Mouse (Mus musculus) spleen, adult 18-20 months (tissue): ENCODE data around the gene Hba-a2.
"Not testable (repeated sequence)": the region's sequence is repeated elsewhere in the genome, so short reads cannot be mapped to it uniquely, and the experiment has no call there.

Experiments used
- DNase-seq, 2 experiments: peaks; one replicate each; pipeline ENCODE4 v3.0.0; 2022; ENCODE audit warnings: mixed read lengths in 2 of 2

The Hba-a2 gene

DNA sequence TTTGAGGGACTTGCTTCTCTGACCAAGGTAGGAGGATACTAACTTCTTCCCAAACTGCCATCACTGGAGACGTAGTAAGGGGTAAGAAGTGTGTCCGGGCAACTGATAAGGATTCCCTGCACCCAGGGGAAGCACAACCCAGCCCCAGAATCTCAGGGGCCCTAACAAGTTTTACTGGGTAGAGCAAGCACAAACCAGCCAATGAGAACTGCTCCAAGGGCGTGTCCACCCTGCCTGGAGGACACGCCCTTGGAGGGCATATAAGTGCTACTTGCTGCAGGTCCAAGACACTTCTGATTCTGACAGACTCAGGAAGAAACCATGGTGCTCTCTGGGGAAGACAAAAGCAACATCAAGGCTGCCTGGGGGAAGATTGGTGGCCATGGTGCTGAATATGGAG, at the start of gene Hba-a2:
TSS of gene Hba-a2 (plus strand) at position 287 of the 400 bp plus-strand sequence.
- DNase-seq: not testable (repeated sequence)

DNA sequence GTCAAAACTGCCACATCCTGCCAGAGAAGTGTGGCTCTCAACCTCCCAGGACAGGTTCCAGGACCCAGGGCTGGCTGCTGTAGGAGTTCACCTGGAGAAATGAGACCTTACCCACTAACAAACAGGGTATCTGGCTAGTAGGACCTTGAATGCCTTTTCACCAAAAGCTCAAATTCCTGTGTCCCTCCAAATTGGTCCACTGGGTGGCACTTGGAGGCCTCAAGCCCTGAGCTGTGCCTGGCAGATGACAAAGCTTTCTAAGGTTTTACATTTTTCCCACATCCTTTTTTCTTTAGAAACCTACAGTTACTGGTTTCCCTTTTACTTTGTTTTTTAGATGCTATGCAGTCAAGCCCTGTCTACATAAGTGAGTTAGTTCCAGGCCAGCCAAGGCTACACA, 49.2 kb upstream of the Hba-a2 start:
- no peak for DNase-seq

DNA sequence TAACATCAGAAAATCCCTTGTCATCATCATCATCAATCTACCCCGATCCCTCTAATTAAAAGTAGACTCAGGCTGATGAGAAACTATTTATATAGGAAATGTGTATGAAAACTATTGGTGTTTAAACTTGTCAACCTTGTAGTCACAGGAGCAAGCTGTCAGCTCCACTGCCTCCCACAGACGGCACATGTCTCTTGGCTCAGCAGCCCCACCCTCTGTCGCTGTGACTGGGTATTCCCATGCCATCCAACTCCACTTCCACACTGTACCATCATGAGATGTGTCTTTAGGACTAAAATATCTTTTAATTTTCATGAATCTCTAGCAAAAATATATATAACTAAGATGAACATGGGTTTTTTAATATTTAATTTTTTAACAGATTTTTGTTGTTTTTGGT, 47.9 kb upstream of the Hba-a2 start:
- no peak for DNase-seq

DNA sequence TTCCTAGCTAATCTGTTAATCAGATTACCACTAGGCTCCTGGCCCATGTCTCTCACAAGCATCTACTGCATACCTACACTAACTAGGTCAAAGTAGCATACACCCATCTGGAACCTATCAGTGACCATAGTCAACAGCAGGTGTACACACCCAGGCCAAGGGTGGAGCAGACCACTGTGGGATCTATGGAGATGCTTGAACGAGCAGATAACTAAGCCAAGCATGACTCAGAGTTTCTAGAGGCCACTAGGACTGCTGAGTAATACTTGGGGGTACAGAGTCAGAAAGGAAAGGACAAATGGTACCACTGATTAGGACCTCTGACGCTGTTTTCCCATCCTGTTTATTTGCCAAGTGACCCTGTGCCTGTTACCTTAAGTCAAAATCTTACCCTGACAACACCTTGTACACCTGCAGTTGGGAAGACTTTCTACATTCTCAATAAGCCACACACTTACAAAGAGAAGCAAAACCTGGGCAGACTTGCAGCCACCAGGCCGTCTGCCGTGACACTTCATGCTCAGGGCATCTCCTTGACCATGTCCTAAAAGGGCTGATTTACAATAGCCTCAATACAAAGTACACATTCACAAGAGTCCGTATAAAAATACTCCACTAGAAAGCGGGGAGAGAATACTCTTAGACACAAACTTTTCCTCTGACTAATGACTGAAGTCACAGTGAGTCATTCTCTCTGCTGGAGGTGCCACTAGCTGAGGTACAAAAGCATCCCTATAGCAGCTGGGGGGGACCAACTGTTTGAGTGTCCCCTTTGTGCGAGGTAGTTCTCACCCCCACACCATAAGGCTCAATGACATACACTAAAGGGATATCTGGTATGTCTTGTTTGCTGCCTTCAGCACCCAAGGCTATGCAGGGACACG, 45.2 kb upstream of the Hba-a2 start:
- DNase-seq: no peak

DNA sequence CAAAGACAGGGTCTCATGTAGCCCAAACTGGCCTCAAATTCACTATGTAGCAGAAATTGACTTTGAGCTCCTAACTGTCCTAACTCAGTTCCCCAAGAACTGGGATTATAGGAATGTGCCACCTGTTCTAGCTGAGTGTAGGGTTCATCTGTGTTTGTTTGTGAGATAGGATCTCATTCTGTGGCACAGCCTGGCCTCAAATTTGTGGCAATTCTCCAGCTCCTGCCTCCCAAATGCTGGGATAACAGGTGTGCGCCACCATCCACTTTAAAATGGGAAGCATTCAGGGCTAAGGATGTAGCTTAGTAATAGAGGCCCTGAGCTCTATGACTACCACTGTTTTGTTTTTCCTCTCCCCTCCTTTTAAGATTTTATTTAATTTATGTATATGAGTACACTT, 43.2 kb upstream of the Hba-a2 start:
- DNase-seq: no peak

DNA sequence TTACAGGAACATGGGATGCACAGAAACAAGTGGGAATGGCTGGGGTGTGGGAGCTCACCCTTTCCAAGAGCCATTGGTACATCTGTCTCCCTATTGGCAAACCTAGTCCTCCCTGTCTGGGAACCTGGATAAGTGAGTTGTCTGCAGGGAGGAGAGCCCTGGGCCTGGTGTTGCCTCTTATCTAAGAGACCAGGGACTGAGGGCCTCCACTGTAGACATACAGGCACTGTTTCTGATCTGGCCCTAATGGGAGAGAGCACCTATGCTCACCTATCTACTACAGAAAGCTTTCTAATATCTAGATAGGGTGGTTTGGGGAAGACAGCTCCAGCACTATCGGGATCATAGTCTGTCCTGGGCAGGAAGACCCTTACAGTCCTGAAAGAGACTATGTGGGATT, 40.1 kb upstream of the Hba-a2 start:
- DNase-seq: no peak

DNA sequence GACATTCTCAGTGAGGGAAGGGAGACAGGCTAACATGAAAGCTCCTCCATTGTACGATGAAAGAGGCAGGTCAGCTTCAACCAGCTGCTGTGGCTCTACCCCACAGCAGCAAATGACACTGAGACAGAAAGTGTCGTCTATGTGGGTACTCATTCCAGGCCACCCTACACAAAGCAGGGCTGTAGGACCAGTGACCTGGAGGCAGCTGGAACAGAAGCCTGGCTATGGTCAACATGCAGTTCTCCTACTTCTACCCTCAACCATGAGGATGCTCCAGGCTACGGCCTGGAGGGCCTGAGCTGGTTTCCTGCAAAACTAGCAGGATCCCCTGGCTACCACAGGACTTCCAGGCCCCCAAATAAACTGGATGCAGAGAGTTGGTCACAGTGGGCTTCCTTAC, 39.7 kb upstream of the Hba-a2 start:
- no peak for DNase-seq

DNA sequence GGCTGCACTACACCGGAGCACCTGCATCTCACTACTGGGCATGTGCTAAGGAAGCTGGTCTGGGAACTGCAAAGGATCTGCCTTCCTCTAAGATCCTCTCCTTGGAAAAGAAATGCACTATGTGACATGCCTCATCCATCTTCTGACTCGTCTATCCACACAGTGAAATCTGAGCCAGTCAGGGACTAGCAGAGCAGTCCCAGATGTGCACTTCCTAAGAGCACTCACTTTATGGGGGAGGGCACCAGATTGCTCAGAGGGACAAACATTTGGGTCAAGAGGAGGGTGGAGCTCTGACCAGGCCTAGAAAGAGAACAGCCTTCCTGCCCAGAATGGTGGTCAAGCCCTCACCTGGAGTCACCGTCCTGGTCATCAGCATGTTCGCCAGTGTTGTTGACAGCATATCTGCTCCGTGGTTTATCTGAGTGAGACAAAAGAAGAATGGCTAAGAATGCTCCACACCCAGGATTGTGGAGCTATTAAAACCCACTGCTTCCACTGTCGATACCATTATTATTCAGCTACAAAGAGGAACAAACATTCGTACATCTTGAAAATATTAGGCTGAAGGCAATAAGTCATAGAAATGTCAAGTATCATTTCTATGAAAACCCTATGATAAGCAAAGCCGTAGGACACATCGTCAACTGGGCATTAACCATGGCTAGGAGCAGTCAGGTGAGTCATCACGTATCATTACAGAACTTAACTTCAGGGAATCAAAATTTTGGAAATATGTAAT, 33.4 kb upstream of the Hba-a2 start:
- no peak for DNase-seq

DNA sequence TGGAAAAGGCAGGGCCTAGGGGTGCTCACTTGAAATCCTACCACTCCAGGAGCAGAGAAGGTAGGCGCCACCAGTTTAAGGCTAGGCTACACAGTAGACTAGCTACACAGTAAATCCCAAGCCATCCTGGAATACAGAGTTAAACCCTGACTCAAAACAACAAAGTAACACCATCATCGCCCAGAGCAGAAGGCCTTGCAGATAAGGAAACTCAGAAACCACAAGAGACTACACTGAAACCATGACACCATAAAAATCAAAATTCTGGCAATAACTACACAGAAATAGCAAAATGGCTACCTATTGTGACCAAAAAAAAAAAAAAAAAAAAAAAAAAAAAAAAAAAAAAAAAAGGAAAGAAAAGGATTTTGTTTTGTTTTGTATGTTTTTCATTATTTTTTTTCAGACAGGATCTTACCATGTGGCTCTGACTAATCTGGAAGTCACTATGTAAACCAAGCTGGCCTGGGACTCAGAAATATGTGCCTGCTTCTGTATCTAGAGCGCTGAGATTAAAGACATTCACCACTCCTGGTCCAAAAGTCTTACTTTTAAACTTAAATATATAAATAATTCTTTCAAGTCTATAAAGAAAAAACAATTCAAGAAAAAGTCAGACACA, 31.1 kb upstream of the Hba-a2 start:
- DNase-seq: no peak

DNA sequence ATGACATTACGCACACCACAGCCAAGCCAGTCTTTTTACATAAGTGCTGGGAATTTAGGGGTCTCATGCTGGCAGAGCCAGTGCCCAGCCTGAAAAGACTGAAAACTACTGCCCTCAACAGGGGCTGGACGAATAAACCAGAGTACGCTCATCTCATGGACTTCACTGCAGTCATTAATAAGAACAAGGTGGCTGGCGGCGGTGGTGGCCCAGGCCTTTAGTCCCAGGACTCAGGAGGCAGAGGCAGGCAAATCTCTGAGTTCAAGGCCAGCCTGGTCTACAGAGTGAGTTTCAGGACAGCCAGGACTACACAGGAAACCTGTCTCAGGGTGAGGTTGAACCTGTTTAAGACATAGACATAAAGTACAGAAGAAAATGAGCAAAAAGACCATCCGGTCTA, 30.1 kb upstream of the Hba-a2 start:
- no peak for DNase-seq

DNA sequence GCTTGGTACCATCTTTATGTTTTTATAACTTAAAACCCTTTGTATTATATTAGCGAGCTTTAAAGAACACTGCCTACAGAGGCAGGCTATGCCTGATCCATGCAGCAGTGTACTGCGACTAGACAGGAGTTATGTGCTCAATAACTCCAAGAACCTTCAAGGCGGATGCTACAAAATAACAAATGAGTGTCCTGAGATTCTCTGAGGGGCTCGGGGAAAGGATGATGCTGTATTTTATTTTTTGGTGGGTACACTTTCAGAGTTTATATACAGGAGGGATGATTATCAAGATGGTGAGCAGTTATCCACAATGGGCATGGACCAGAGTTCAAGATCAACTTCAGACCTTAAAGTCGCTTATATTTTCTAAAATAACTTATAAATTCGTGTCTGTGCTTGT, 29.5 kb upstream of the Hba-a2 start:
- DNase-seq: no peak

DNA sequence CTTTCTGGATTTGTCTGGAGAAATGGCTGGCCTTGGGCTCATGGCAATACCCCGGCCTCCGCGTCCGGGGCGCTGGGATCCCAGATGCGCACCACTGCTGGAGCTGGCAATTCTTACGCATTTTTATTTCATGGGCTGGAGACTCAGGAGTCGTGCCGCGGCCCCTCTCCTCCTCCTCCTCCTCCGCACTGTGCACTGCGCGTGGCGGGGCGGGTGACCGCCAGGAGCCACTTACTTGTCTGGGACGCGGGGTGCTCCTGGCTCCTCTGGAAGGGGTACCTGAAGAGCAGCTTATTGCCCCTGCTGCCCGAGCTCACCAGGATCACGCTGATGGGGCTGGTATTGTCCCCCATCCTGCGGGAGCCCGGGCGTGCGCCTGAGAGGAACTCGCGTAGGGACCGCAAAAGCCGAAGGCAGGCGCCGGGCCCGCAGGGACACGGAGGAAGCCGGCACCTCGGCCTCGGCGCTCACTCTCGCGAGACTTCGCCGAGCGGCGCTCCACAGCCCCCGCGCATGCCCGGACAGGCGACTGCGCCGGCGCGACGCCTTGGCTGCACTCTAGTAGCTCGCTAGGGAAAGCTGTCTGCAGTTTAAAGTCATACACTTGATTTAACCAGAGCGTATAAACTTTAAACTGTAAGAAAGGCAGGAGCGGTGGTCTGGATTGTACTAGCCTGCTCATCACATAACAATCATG, 29.0 kb upstream of the Hba-a2 start, which contains the start of gene Nprl3:
TSS of gene Nprl3 (minus strand) at position 520 of the 697 bp plus-strand sequence.
- peak; percentile 92 to 93 for DNase-seq

DNA sequence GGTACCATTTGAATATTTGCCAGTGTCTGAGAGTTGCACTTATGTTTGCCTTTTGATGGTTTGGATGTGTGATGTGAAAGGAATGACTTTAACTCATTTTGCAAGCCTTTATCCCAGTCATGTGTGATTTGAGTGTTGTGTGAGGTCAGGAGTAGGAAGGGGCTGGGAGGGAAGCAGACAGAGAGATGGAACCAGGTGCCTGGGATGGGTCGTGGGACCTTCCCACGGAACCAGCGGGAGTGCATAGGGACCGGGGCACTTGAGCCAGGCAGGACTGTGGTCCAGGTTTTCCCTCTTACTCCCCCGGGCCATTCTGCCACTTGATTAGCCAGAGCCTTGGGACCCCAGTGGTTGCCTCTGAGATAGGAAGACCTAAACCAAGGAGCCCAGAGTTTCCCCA, 28.3 kb upstream of the Hba-a2 start:
- peak in 1 of 2 experiments; percentile 14 for DNase-seq

DNA sequence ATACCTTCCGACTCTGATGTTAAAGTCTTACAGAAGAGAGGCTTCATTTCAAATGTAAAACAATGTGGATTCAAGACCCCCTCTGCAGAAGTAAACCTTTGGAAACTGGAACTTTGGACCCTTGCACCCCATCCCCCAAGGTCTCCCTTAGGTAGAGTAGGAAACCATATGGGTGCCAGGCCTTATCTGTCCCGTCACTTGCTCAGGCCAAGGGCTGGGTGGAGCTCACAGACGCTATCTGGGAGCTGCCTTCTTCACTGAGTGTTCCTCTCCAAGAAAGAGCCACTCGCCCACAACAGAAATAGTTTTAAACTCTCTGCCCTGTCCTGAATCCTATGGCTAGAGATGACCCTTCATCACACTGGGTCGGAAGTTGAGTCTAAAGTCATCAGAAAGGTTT, 27.3 kb upstream of the Hba-a2 start:
- DNase-seq: no peak

DNA sequence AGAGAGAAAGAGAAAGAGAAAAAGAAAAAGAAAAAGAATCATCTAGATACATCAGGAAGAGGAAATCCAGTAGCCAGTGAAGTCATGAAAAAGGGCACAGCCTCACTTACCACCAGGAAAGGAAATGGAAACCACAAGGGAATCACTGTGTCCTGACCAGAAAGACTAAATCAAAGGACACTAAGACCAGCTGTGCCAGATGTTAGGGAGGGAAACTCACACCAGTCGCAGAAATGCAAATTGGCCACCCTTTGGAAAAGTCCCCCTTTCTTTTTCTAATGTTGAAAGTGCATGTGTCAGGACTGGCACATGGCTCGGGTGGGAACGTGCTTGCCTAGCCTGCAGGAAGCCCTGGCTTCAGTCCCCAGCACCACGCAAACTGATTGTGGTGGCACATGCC, 25.1 kb upstream of the Hba-a2 start:
- DNase-seq: no peak

DNA sequence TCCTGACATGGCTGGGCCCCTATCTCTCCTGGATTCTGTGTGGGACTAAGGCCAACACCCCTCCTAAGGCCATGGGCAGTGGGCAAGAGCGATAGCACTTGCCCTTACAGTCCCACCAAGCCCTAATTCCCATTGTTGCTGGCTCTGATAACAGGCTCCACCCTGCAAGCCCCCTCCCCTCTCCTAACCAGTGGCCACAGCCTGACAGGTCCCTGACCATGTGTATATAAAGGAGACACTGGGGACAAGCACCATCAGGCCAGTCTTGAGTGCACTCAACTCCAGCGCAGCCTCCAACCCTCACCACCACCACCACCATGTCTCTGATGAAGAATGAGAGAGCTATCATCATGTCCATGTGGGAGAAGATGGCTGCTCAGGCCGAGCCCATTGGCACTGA, 19.9 kb upstream of the Hba-a2 start, which contains the start of gene Hba-x:
TSS of gene Hba-x (plus strand) at position 54 of the 400 bp plus-strand sequence.
- no peak for DNase-seq

DNA sequence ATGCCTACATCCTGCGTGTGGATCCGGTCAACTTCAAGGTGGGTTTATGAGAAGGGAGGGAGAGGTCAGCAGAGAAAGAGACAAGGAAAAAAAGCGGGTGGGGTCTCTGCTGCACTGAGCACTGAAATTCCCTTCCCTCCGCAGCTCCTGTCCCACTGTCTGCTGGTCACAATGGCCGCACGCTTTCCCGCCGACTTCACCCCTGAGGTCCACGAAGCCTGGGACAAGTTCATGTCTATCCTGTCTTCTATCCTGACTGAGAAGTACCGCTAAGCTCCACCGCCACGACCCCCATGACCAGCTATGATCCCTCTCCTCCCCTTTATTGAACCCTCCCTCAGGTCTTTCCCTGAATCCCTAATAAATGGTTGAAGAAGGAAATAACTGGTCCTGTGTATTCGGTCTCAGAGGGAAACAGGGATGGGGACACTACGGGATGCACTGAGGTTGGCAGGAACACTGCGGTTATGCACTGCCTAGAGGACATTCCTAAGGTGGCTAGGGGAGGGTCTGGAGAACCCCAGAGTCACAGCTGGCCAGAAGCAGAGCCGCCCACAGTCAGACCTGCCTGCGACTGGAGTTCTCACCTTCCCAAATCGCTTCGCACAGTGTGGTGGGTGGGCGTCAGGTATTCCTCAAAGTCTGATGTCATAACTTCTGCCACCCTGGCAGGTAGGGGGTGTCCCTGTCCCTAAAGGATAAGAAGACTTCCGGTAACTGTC, 18.4 kb upstream of the Hba-a2 start:
- DNase-seq: no peak

DNA sequence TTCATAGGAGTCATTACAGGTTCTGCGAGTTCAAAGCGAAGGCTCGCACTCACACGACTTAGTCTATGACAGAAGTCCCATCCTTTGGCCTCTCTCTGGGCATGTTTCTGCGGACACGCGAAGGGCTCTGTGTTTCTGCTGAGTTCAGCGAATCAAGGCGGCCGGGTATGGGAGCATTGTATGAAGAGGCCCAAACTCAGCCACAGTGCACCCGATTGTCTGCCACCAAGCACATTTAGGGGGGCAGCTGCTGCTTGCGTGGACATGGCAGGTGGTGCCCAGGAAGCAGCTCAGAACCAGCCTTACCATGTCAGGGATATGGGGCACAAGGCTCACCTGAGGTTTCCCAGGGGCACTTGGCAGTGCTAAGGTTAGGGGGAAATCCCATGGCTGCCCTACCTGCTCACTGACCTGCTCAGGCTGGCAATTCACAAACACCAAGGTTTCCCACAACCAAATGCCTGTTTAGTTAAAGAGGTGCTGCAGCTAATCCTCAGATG, 17.8 kb upstream of the Hba-a2 start:
- DNase-seq: no peak

DNA sequence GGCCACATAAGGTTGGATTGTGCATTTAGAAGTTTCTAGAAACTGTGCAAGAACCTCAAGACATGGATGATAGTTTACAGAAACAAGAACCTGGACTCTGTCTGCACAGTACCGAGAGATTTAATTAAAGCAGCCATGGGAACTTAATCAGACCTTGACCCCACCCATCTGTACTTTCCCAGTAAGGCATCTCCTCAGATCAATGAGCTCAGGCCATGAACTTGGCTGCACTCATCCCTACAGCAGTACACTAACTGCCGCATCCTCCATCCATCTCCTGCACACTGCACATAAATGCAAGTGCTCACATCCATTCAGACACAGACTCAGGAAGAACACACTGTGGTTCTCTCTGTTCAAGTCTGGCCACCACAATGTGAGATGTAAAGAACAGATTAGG, 15.6 kb upstream of the Hba-a2 start:
- no peak for DNase-seq

DNA sequence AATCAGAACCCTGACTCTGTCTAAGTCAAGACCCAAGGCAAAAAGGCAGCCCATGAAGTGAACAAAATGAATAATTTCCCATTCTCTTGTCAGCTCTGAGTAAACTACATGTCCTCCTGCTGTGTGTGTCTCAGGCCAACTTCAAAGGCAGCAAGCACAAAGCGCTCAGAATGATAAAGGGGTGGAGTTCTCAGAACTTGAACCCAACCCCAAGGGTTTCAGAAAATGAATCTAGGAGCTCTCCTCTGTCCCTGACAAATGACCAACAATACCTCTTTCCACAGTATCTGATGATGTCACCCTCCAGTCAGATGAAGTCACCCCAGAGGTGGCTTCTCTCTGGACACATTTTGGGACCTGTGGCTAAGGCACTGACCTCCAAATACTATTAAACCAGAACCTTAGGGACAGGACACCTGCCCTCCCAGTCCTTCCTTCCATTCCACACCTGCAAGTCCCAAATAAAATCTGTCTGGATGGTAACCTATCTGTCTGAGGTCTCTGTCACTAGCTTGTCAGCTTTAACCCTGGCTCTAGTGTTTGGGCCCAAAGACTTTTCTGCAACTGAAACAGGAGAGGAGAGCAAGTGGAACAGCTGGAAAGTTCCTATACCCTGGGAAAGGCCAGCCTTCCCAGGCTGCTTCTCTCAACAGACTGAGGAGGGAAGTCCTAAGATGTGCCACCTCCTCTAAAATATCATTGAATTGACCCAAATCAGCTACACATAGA, 14.7 kb upstream of the Hba-a2 start:
- no peak for DNase-seq

DNA sequence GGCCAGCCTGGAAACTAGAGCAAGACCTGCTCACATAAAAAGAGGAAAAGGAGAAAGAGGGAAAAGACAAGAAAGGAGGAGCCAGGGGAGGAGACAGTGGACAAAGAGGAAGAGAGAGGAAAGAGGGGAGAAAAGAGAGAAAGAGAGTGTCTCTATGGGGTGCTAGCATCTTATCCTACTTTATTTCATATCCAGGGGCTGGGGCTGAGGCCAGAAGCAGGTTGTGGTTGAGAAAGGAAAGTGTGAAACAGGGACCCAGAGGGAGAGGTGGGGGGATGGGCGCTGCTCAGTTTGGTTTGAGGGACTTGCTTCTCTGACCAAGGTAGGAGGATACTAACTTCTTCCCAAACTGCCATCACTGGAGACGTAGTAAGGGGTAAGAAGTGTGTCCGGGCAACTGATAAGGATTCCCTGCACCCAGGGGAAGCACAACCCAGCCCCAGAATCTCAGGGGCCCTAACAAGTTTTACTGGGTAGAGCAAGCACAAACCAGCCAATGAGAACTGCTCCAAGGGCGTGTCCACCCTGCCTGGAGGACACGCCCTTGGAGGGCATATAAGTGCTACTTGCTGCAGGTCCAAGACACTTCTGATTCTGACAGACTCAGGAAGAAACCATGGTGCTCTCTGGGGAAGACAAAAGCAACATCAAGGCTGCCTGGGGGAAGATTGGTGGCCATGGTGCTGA, 13.1 kb upstream of the Hba-a2 start, which contains the start of gene Hba-a1:
TSS of gene Hba-a1 (plus strand) at position 421 of the 687 bp plus-strand sequence.
- DNase-seq: not testable (repeated sequence)
